Mouse (Mus musculus): ENCODE measurements at regions not wholly inside any gene's neighbourhood (a gene's known extent, or its start where the extent isn't known, plus 50 kb on each side); places are given as distances from the start of the nearest gene placed in this dataset.

DNA sequence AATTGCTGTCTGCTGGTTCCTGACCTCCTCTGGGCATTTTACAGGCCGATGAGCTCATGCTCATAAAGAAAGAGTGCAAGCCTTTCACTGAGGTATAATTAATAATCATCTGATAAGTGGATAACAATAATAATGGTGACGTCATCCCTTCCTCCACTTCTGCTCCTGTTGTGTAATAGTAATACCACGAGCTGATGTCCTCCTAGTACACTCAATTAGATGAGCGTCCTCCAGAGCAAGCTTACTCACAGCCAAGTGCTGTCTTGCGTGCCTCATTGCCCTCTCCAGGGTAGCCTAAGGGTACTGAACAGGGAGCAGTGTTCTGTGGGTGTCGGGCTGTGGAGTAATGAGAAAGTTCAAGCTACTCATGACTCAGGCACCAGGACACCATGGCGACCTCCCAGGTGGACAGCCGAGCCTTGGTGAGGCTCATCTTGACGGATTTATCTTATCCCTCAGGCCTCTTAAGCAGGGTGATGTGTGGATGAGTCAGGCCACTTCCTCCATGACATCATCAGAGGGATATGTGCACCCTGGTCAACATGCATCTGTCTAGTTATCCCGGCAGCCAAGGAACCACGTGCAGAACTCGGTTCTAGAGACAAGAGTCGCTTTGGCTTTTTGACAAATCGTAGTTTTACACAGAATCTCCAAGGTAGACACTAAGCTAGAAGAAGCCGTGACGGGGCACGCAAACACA lies 135.9 kb upstream of the Tsc22d1 start:
- H3K4me2 ChIP-seq (ENCODE audit: low read depth), result no peak overlapping the region
- H3K4me3 ChIP-seq (ENCODE audit: insufficient read depth in 1 of 2, low read depth in 2 of 2, low read length in 2 of 2), result no peak overlapping the region
- no peaks in the 10 kb centered on the region for H3K9me3 ChIP-seq (ENCODE audit: control insufficient read depth, low read length)
- no peaks in the 10 kb centered on the region for H3K4me1 ChIP-seq (replicated peaks; ENCODE audit: control insufficient read depth in 2 of 2, insufficient read depth in 2 of 2, low read length in 1 of 2)
- H3K27me3 ChIP-seq (ENCODE audit: control insufficient read depth, insufficient read depth, low read length), result no peaks in the 10 kb centered on the region
- no peak for DNase-seq (ENCODE audit: low read depth in 3 of 3, low spot score in 3 of 3)
- no peak for TF ChIP-seq EP300 (IDR thresholded peaks at IDR 0.05; ENCODE audit: low read depth)
- no peak for TF ChIP-seq CTCF (IDR thresholded peaks at IDR 0.05; ENCODE audit: low read depth)
- ATAC-seq (ENCODE audit: insufficient read depth), result no peak
- no peaks in the 10 kb centered on the region for H3K36me3 ChIP-seq (replicated peaks; ENCODE audit: control insufficient read depth, insufficient read depth, low read depth)
- 61% methylated on average over 17 of the region's 17 CpGs for WGBS (ENCODE audit: insufficient replicate concordance)
- no peak overlapping the region for H3K9ac ChIP-seq (replicated peaks)
- H3K27ac ChIP-seq, result no peak overlapping the region

DNA sequence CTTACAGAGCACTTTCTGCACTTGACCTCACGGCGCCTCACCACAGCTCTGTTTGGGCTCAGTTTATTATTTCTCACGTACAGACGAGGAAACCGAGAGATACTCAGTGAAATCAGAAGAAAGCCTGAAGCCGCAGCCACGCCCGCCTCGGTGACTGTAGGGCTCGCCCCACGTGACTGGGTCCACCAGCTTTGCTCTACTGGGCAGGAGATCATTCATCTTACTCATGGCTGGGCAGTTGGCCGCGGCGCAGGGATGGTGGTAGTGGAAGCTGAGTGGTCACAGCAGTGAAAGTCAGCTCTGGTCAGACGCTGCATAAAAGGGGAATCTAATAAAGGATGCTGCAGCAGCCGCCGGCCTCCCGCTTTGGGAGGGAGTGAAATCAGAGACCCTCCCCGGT lies 135.2 kb upstream of the Tsc22d1 start:
- whole genome bisulfite sequencing (ENCODE audit: insufficient replicate concordance), result 65% methylated on average over 19 of the region's 19 CpGs
- no peak overlapping the region for H3K9ac ChIP-seq (replicated peaks)
- H3K4me2 ChIP-seq (ENCODE audit: low read depth), result no peak overlapping the region
- TF ChIP-seq EP300 (IDR thresholded peaks at IDR 0.05; ENCODE audit: low read depth) (no peak), CTCF (IDR thresholded peaks at IDR 0.05; ENCODE audit: low read depth) (no peak)
- ATAC-seq (ENCODE audit: insufficient read depth), result no peak
- H3K9me3 ChIP-seq (ENCODE audit: control insufficient read depth, low read length), result no peaks in the 10 kb centered on the region
- no peak overlapping the region for H3K4me3 ChIP-seq (ENCODE audit: insufficient read depth in 1 of 2, low read depth in 2 of 2, low read length in 2 of 2)
- no peak for DNase-seq (ENCODE audit: low read depth in 3 of 3, low spot score in 3 of 3)
- H3K27me3 ChIP-seq (ENCODE audit: control insufficient read depth, insufficient read depth, low read length), result no peaks in the 10 kb centered on the region
- H3K27ac ChIP-seq, result no peak overlapping the region
- H3K36me3 ChIP-seq (replicated peaks; ENCODE audit: control insufficient read depth, insufficient read depth, low read depth), result no peaks in the 10 kb centered on the region
- no peaks in the 10 kb centered on the region for H3K4me1 ChIP-seq (replicated peaks; ENCODE audit: control insufficient read depth in 2 of 2, insufficient read depth in 2 of 2, low read length in 1 of 2)

DNA sequence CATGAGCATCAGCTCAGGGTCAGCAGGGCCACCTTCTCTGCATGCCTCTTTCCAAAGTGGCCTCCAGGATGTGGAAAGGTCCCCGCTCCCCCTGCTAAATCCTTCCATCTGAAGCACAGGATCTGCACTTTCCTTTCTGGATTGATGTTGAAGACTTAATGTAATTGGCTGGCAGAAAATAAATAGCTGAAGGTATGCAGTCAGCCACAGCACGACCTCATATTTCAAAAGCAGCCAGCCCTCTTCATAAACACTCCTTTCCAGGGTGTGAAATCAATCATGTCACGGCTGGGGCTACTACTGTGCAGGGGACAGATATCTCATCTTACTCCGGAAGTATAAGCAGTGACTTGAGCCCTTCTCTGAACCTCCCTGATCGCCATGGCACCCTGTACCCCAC lies 132.9 kb upstream of the Tsc22d1 start:
- Histone ChIP-seq H3K4me3 (ENCODE audit: insufficient read depth in 1 of 2, low read depth in 2 of 2, low read length in 2 of 2) (no peak overlapping the region), H3K9ac (replicated peaks) (no peak overlapping the region), H3K4me1 (replicated peaks; ENCODE audit: control insufficient read depth in 2 of 2, insufficient read depth in 2 of 2, low read length in 1 of 2) (no peaks in the 10 kb centered on the region), H3K36me3 (replicated peaks; ENCODE audit: control insufficient read depth, insufficient read depth, low read depth) (no peaks in the 10 kb centered on the region), H3K27ac (no peak overlapping the region), H3K9me3 (ENCODE audit: control insufficient read depth, low read length) (no peaks in the 10 kb centered on the region), H3K4me2 (ENCODE audit: low read depth) (no peak overlapping the region), H3K27me3 (ENCODE audit: control insufficient read depth, insufficient read depth, low read length) (no peaks in the 10 kb centered on the region)
- TF ChIP-seq CTCF (IDR thresholded peaks at IDR 0.05; ENCODE audit: low read depth) (no peak), EP300 (IDR thresholded peaks at IDR 0.05; ENCODE audit: low read depth) (no peak)
- DNase-seq (ENCODE audit: low read depth in 3 of 3, low spot score in 3 of 3) (no peak), ATAC-seq (ENCODE audit: insufficient read depth) (no peak)
- 29% methylated on average over 5 of the region's 5 CpGs for WGBS (ENCODE audit: insufficient replicate concordance)

DNA sequence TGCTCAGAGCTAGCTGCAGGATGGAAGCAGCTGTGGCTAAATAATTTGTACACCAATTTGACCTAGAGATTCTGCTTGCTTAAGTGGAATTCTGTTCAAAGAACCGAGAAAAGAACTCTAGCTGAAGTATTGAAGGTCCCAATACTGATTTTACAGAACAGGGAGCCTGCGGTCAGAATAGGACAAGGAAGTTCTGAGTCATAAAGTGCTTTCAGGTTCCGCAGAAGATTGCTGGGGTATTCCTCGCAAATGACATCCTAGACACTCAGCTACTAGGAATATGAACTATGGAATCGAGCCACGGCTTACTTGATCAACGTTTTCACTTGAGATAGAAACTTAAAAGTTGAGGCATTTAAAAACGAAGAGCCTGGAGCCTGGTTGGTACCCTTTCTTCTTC lies 127.0 kb upstream of the Tsc22d1 start:
- WGBS (ENCODE audit: insufficient replicate concordance), result 56% methylated on average over 8 of the region's 8 CpGs
- DNase-seq (ENCODE audit: low read depth in 3 of 3, low spot score in 3 of 3) (no peak), ATAC-seq (ENCODE audit: insufficient read depth) (no peak)
- H3K36me3 ChIP-seq (replicated peaks; ENCODE audit: control insufficient read depth, insufficient read depth, low read depth), result no peaks in the 10 kb centered on the region
- H3K4me2 ChIP-seq (ENCODE audit: low read depth), result no peak overlapping the region
- H3K27ac ChIP-seq, result no peak overlapping the region
- no peak overlapping the region for H3K4me3 ChIP-seq (ENCODE audit: insufficient read depth in 1 of 2, low read depth in 2 of 2, low read length in 2 of 2)
- H3K4me1 ChIP-seq (replicated peaks; ENCODE audit: control insufficient read depth in 2 of 2, insufficient read depth in 2 of 2, low read length in 1 of 2), result no peaks in the 10 kb centered on the region
- H3K27me3 ChIP-seq (ENCODE audit: control insufficient read depth, insufficient read depth, low read length), result no peaks in the 10 kb centered on the region
- H3K9ac ChIP-seq (replicated peaks), result no peak overlapping the region
- H3K9me3 ChIP-seq (ENCODE audit: control insufficient read depth, low read length), result no peaks in the 10 kb centered on the region
- TF ChIP-seq CTCF (IDR thresholded peaks at IDR 0.05; ENCODE audit: low read depth) (no peak), EP300 (IDR thresholded peaks at IDR 0.05; ENCODE audit: low read depth) (no peak)

DNA sequence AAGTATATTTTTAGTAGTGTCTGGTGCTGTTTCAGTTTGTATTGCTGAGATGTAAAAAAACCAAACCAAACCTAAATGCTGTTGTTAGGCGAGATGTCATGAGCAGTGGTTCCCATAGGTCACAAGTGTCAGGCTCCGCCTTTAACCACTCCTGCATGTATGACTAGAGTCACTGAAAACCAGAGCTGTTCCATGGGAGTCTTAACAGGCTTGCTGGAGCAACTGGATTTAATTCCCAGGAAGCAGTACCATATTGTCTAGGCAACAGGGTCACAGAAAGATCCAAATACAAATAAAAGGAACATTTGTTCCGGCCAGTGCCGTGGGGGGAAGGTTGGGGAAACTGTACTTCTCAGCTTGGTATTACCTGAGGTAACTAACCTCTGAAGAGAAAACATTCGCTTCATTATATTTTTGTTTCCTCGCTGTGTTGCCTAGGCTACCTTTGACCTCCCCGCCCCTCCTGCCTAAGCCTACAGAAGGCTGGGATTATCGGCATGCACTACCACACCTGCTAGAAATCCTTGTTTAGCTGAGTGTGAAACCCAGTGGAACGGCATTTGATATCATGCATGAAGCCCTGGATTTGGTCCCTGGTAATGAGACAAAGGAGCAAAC lies 124.3 kb upstream of the Tsc22d1 start:
- no peak for TF ChIP-seq CTCF (IDR thresholded peaks at IDR 0.05; ENCODE audit: low read depth)
- TF ChIP-seq EP300 (IDR thresholded peaks at IDR 0.05; ENCODE audit: low read depth), result no peak
- 64% methylated on average over 9 of the region's 9 CpGs for WGBS (ENCODE audit: insufficient replicate concordance)
- H3K4me2 ChIP-seq (ENCODE audit: low read depth), result no peak overlapping the region
- H3K36me3 ChIP-seq (replicated peaks; ENCODE audit: control insufficient read depth, insufficient read depth, low read depth), result no peaks in the 10 kb centered on the region
- H3K27ac ChIP-seq, result no peak overlapping the region
- DNase-seq (ENCODE audit: low read depth in 3 of 3, low spot score in 3 of 3) (no peak), ATAC-seq (ENCODE audit: insufficient read depth) (no peak)
- H3K9ac ChIP-seq (replicated peaks), result no peak overlapping the region
- H3K4me1 ChIP-seq (replicated peaks; ENCODE audit: control insufficient read depth in 2 of 2, insufficient read depth in 2 of 2, low read length in 1 of 2), result no peaks in the 10 kb centered on the region
- no peaks in the 10 kb centered on the region for H3K27me3 ChIP-seq (ENCODE audit: control insufficient read depth, insufficient read depth, low read length)
- H3K4me3 ChIP-seq (ENCODE audit: insufficient read depth in 1 of 2, low read depth in 2 of 2, low read length in 2 of 2), result no peak overlapping the region
- no peaks in the 10 kb centered on the region for H3K9me3 ChIP-seq (ENCODE audit: control insufficient read depth, low read length)

Measured in liver, embryonic 14.5 days (tissue).